27 mouse cellular contexts compared by ENCODE assay signal in the genomic region with DNA sequence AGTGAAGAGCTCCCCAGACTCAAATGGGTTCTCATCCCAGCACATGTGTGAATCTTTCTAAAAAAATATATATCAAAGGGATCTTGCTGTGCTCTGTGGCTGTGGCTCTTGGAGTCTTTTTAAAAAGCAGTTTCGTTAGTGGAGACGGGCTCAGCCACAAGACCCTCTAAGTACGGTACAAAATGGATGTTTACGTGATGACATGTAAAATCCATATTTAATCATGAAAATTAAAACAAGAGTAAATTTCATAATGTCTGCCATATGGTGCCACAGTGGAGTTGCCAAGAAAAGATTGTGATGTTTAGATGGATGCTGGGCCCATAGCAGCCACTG.
DNase-seq lines count a peak whose midpoint lies in the region; ATAC-seq and TF ChIP-seq lines count a peak whose summit lies in the region.
"Had no signal": no experiment of that assay in that cellular context is flagged by ENCODE, and none has a peak within 500 bp of the region (broad histone marks: within the 10 kb centered on the region; RNA-seq: fewer than 3 reads in every experiment).

No protein-coding gene starts in this region.

- H3K9me3 ChIP-seq in heart, embryonic 12.5 days (replicated peaks), result no peaks in the 10 kb centered on the region
- no peaks in the 10 kb centered on the region for H3K9me3 ChIP-seq in stomach, embryonic 14.5 days (ENCODE audit: control insufficient read depth, low read depth, low read length)
- no peaks in the 10 kb centered on the region for H3K9me3 ChIP-seq in stomach, postnatal 0 days (ENCODE audit: control insufficient read depth, low read length)
- H3K9me3 ChIP-seq: embryonic facial prominence, embryonic 12.5 days; kidney, embryonic 15.5 days; midbrain, embryonic 10.5 days; midbrain, embryonic 15.5 days; neural tube, embryonic 15.5 days had no signal

- H3K4me3 ChIP-seq in heart, embryonic 12.5 days, result no peak overlapping the region
- no peak overlapping the region for H3K4me3 ChIP-seq in stomach, embryonic 14.5 days (ENCODE audit: low read depth, low read length)
- no peak overlapping the region for H3K4me3 ChIP-seq in stomach, postnatal 0 days (ENCODE audit: low read depth, low read length)
- no peak overlapping the region for H3K4me3 ChIP-seq in embryonic fibroblast, embryonic 13.5 days (ENCODE audit: insufficient read depth, low read length)
- H3K4me3 ChIP-seq: embryonic facial prominence, embryonic 12.5 days; kidney, embryonic 15.5 days; midbrain, embryonic 10.5 days; midbrain, embryonic 15.5 days; neural tube, embryonic 15.5 days had no signal

- no peak overlapping the region for H3K9ac ChIP-seq in heart, embryonic 12.5 days
- H3K9ac ChIP-seq in stomach, embryonic 14.5 days (replicated peaks; ENCODE audit: low read depth, low read length), result no peak overlapping the region
- no peak overlapping the region for H3K9ac ChIP-seq in stomach, postnatal 0 days (ENCODE audit: low read length)
- H3K9ac ChIP-seq: embryonic facial prominence, embryonic 12.5 days; hindbrain, embryonic 14.5 days; kidney, embryonic 15.5 days; liver, embryonic 14.5 days; midbrain, embryonic 15.5 days; neural tube, embryonic 15.5 days had no signal

- no peak for TF ChIP-seq POLR2A in embryonic fibroblast, embryonic 13.5 days (IDR thresholded peaks at IDR 0.05; ENCODE audit: low read depth, low read length)

- H3K4me2 ChIP-seq in heart, embryonic 12.5 days, result no peak overlapping the region
- H3K4me2 ChIP-seq in stomach, embryonic 14.5 days (replicated peaks; ENCODE audit: low read depth, low read length), result no peak overlapping the region
- no peak overlapping the region for H3K4me2 ChIP-seq in stomach, postnatal 0 days (replicated peaks; ENCODE audit: low read depth)
- H3K4me2 ChIP-seq: embryonic facial prominence, embryonic 12.5 days; heart, embryonic 11.5 days; hindbrain, embryonic 14.5 days; kidney, embryonic 15.5 days; midbrain, embryonic 15.5 days; neural tube, embryonic 15.5 days had no signal

- TF ChIP-seq CTCF in stomach, postnatal 0 days (IDR thresholded peaks at IDR 0.05; ENCODE audit: low read depth), result no peak
- TF ChIP-seq CTCF in embryonic fibroblast, embryonic 13.5 days (IDR thresholded peaks at IDR 0.05; ENCODE audit: borderline replicate concordance, insufficient read depth, low read length), result no peak

- 0 out of 2 replicates have a peak, but pooled peaks cover 3% of the 10 kb centered on the region for H3K4me1 ChIP-seq in heart, embryonic 12.5 days (replicated peaks)
- peaks cover 21% of the 10 kb centered on the region; the same call in 1 of the 2 replicates for H3K4me1 ChIP-seq in stomach, embryonic 14.5 days (ENCODE audit: control insufficient read depth, insufficient read depth, low read length)
- H3K4me1 ChIP-seq in stomach, postnatal 0 days (replicated peaks; ENCODE audit: control insufficient read depth, insufficient read depth), result no peaks in the 10 kb centered on the region
- H3K4me1 ChIP-seq in embryonic fibroblast, embryonic 13.5 days (ENCODE audit: control insufficient read depth, insufficient read depth, low read length), result peaks cover 4% of the 10 kb centered on the region; the same call in 1 of the 2 replicates
- H3K4me1 ChIP-seq: embryonic facial prominence, embryonic 12.5 days; kidney, embryonic 15.5 days; midbrain, embryonic 15.5 days; neural tube, embryonic 15.5 days had no signal

- 88% methylated on average over 4 of the region's 4 CpGs for WGBS in heart, embryonic 12.5 days
- 67% methylated on average over 4 of the region's 4 CpGs for WGBS in stomach, embryonic 14.5 days
- WGBS in stomach, postnatal 0 days, result 72% methylated on average over 4 of the region's 4 CpGs

- H3K27me3 ChIP-seq in heart, embryonic 12.5 days (replicated peaks), result no peaks in the 10 kb centered on the region
- no peaks in the 10 kb centered on the region for H3K27me3 ChIP-seq in stomach, embryonic 14.5 days (ENCODE audit: control insufficient read depth, insufficient read depth, low read length)
- H3K27me3 ChIP-seq in stomach, postnatal 0 days (ENCODE audit: control insufficient read depth, insufficient read depth, low read length), result no peaks in the 10 kb centered on the region
- H3K27me3 ChIP-seq: embryonic facial prominence, embryonic 12.5 days; kidney, embryonic 15.5 days; midbrain, embryonic 15.5 days; neural tube, embryonic 15.5 days had no signal

- ATAC-seq in heart, embryonic 12.5 days (ENCODE audit: insufficient number of reproducible peaks, low FRiP score), result no peak
- ATAC-seq in stomach, embryonic 14.5 days (ENCODE audit: insufficient number of reproducible peaks, insufficient read depth, low FRiP score, low read depth), result no peak
- no peak for ATAC-seq in stomach, postnatal 0 days (ENCODE audit: low FRiP score, low TSS enrichment)
- no peak for ATAC-seq in megakaryocyte progenitor cell, adult 5-6 weeks (replicated peaks; ENCODE audit: poor library complexity)
- ATAC-seq: activated CD4-positive, CD25-positive, alpha-beta regulatory T cell, adult 4 months; midbrain, embryonic 15.5 days had no signal

- no peaks in the 10 kb centered on the region for H3K36me3 ChIP-seq in heart, embryonic 12.5 days
- no peaks in the 10 kb centered on the region for H3K36me3 ChIP-seq in stomach, embryonic 14.5 days (ENCODE audit: control insufficient read depth, insufficient read depth, low read length)
- no peaks in the 10 kb centered on the region for H3K36me3 ChIP-seq in stomach, postnatal 0 days (ENCODE audit: control insufficient read depth, insufficient read depth, low read length)
- H3K36me3 ChIP-seq: embryonic facial prominence, embryonic 12.5 days; kidney, embryonic 15.5 days; midbrain, embryonic 10.5 days; midbrain, embryonic 15.5 days; neural tube, embryonic 15.5 days had no signal

- peak; percentile 56 for DNase-seq in heart, adult 11 months
- no peak for DNase-seq in stomach, postnatal 0 days (ENCODE audit: low spot score)
- DNase-seq: adrenal gland, adult 2 months; adrenal gland, postnatal 36 days; B cell, adult 2 months; cerebellum, adult 2 months; cerebellum, postnatal 36 days; kidney, adult 18-20 months; kidney, postnatal 25 days; liver; lung, adult 2 months; retina, postnatal 1 day; right cerebral cortex, postnatal 25 days; spleen, adult 18-20 months had no signal

- H3K27ac ChIP-seq in heart, embryonic 12.5 days (ENCODE audit: poor library complexity, severe bottlenecking), result no peak overlapping the region
- peak overlapping the region; percentile 40 for H3K27ac ChIP-seq in stomach, embryonic 14.5 days (ENCODE audit: low read length)
- no peak overlapping the region for H3K27ac ChIP-seq in stomach, postnatal 0 days (replicated peaks)
- peak overlapping the region; percentile 74 for H3K27ac ChIP-seq in embryonic fibroblast, embryonic 13.5 days (ENCODE audit: insufficient read depth, low read length)
- H3K27ac ChIP-seq: embryonic facial prominence, embryonic 12.5 days; hindbrain, embryonic 14.5 days; kidney, embryonic 15.5 days; liver, embryonic 14.5 days; midbrain, embryonic 10.5 days; midbrain, embryonic 15.5 days; neural tube, embryonic 15.5 days had no signal

- no peak for TF ChIP-seq EP300 in stomach, postnatal 0 days (optimal IDR thresholded peaks at IDR 0.05)

Comparison
In these comparisons a context has a peak if more than half of its experiments do, and no peak if none do; other contexts are left out.
1. H3K27ac ChIP-seq: peak in stomach, embryonic 14.5 days (single experiment) and embryonic fibroblast, embryonic 13.5 days (single experiment); none in heart, embryonic 12.5 days (single experiment) and stomach, postnatal 0 days (single experiment).